Mouse (Mus musculus): ENCODE data around the gene Sap30. TPM values are rescaled to one million over a fixed set of nuclear protein-coding genes. Genes with fewer than 3 reads are reported as not detected.
"Not testable (repeated sequence)": the region's sequence is repeated elsewhere in the genome, so short reads cannot be mapped to it uniquely, and the experiment has no call there.

Gene Sap30
- polyA plus RNA-seq, 1 experiment from 2014 or later = 27.8 TPM

GRCm38 (mm10) chr8:57457942-57458341, 29.7 kb downstream of the Sap30 start:
- H3K9me3 ChIP-seq (replicated peaks) = no peaks in the 10 kb centered on the region
- no peak overlapping the region for H3K4me2 ChIP-seq
- H3K9ac ChIP-seq = no peak overlapping the region
- H3K27ac ChIP-seq = no peak overlapping the region
- no peak overlapping the region for H3K4me3 ChIP-seq
- no peaks in the 10 kb centered on the region for H3K27me3 ChIP-seq (replicated peaks)
- no peaks in the 10 kb centered on the region for H3K4me1 ChIP-seq
- ATAC-seq = no peak
- no peaks in the 10 kb centered on the region for H3K36me3 ChIP-seq
- 65% methylated on average over 3 of the region's 3 CpGs for WGBS (ENCODE audit: insufficient replicate concordance)

GRCm38 (mm10) chr8:57457152-57457551, 30.5 kb downstream of the Sap30 start:
- H3K4me1 ChIP-seq = no peaks in the 10 kb centered on the region
- no peak overlapping the region for H3K4me2 ChIP-seq
- no peaks in the 10 kb centered on the region for H3K27me3 ChIP-seq (replicated peaks)
- no peak for ATAC-seq
- H3K36me3 ChIP-seq = no peaks in the 10 kb centered on the region
- H3K9ac ChIP-seq = no peak overlapping the region
- H3K4me3 ChIP-seq = no peak overlapping the region
- H3K9me3 ChIP-seq (replicated peaks) = no peaks in the 10 kb centered on the region
- no peak overlapping the region for H3K27ac ChIP-seq
- WGBS (ENCODE audit: insufficient replicate concordance) = 82% methylated on average over 6 of the region's 6 CpGs

- H3K4me1 ChIP-seq = no peaks in the 10 kb centered on the region
- no peak for ATAC-seq
- no peaks in the 10 kb centered on the region for H3K36me3 ChIP-seq
- no peak within 1 kb of the TSS for H3K27ac ChIP-seq
- no peak within 1 kb of the TSS for H3K4me2 ChIP-seq
- no peaks in the 10 kb centered on the region for H3K9me3 ChIP-seq (replicated peaks)
- H3K27me3 ChIP-seq (replicated peaks) = no peaks in the 10 kb centered on the region
- H3K4me3 ChIP-seq = no peak within 1 kb of the TSS
- WGBS (ENCODE audit: insufficient replicate concordance) = 55% methylated on average over 3 of the region's 3 CpGs
- H3K9ac ChIP-seq = no peak within 1 kb of the TSS
These were observed 31.9 kb downstream of the Sap30 start, which contains the start of gene Scrg1 for GRCm38 (mm10) chr8:57455765-57456164. Scrg1 (plus strand) TSS chr8:57455923.

- Histone ChIP-seq H3K9me3 (replicated peaks) (no peaks in the 10 kb centered on the region), H3K4me3 (no peak overlapping the region), H3K9ac (no peak overlapping the region), H3K27ac (no peak overlapping the region), H3K36me3 (no peaks in the 10 kb centered on the region), H3K4me1 (no peaks in the 10 kb centered on the region), H3K27me3 (replicated peaks) (no peaks in the 10 kb centered on the region), H3K4me2 (no peak overlapping the region)
- no peak for ATAC-seq
- WGBS (ENCODE audit: insufficient replicate concordance) = 68% methylated on average over 2 of the region's 2 CpGs
These were observed 34.3 kb downstream of the Sap30 start for GRCm38 (mm10) chr8:57453361-57453760.

- ATAC-seq = no peak
- H3K9me3 ChIP-seq (replicated peaks) = no peaks in the 10 kb centered on the region
- WGBS (ENCODE audit: insufficient replicate concordance) = 80% methylated on average over 4 of the region's 4 CpGs
These were observed 35.8 kb downstream of the Sap30 start for GRCm38 (mm10) chr8:57451896-57452295.

GRCm38 (mm10) chr8:57450726-57451125, 36.9 kb downstream of the Sap30 start:
- no peak overlapping the region for H3K4me2 ChIP-seq
- no peak overlapping the region for H3K4me3 ChIP-seq
- 66% methylated on average over 7 of the region's 7 CpGs for whole genome bisulfite sequencing (ENCODE audit: insufficient replicate concordance)
- no peak for ATAC-seq
- H3K36me3 ChIP-seq = no peaks in the 10 kb centered on the region
- H3K27me3 ChIP-seq (replicated peaks) = no peaks in the 10 kb centered on the region
- no peaks in the 10 kb centered on the region for H3K4me1 ChIP-seq
- no peak overlapping the region for H3K9ac ChIP-seq
- no peaks in the 10 kb centered on the region for H3K9me3 ChIP-seq (replicated peaks)
- H3K27ac ChIP-seq = no peak overlapping the region

More at GRCm38 (mm10) chr8:57451896-57452295, 35.8 kb downstream of the Sap30 start:
- Histone ChIP-seq H3K9ac (no peak overlapping the region), H3K4me1 (no peaks in the 10 kb centered on the region), H3K27ac (no peak overlapping the region), H3K27me3 (replicated peaks) (no peaks in the 10 kb centered on the region), H3K4me3 (no peak overlapping the region), H3K36me3 (no peaks in the 10 kb centered on the region), H3K4me2 (no peak overlapping the region)

GRCm38 (mm10) chr8:57445901-57446300, 41.8 kb downstream of the Sap30 start:
- ATAC-seq; H3K27ac ChIP-seq; H3K27me3 ChIP-seq (replicated peaks); H3K36me3 ChIP-seq; H3K9ac ChIP-seq; H3K4me2 ChIP-seq; H3K9me3 ChIP-seq (replicated peaks); H3K4me1 ChIP-seq; H3K4me3 ChIP-seq: not testable (repeated sequence)
- 56% methylated on average over 4 of the region's 5 CpGs for WGBS (ENCODE audit: insufficient replicate concordance)

GRCm38 (mm10) chr8:57443289-57443688, 44.4 kb downstream of the Sap30 start:
- H3K27me3 ChIP-seq (replicated peaks) = no peaks in the 10 kb centered on the region
- no peak overlapping the region for H3K9ac ChIP-seq
- no peak overlapping the region for H3K4me2 ChIP-seq
- WGBS (ENCODE audit: insufficient replicate concordance) = 38% methylated on average over 4 of the region's 4 CpGs
- H3K4me3 ChIP-seq = no peak overlapping the region
- no peak overlapping the region for H3K27ac ChIP-seq
- no peak for ATAC-seq
- H3K36me3 ChIP-seq = no peaks in the 10 kb centered on the region
- no peaks in the 10 kb centered on the region for H3K9me3 ChIP-seq (replicated peaks)
- H3K4me1 ChIP-seq = no peaks in the 10 kb centered on the region

GRCm38 (mm10) chr8:57441556-57441955, 46.1 kb downstream of the Sap30 start:
- Histone ChIP-seq H3K4me2 (no peak overlapping the region), H3K27me3 (replicated peaks) (no peaks in the 10 kb centered on the region), H3K36me3 (no peaks in the 10 kb centered on the region), H3K9ac (no peak overlapping the region), H3K27ac (no peak overlapping the region), H3K9me3 (replicated peaks) (no peaks in the 10 kb centered on the region), H3K4me1 (no peaks in the 10 kb centered on the region), H3K4me3 (no peak overlapping the region)
- 57% methylated on average over 5 of the region's 5 CpGs for WGBS (ENCODE audit: insufficient replicate concordance)
- ATAC-seq = no peak

GRCm38 (mm10) chr8:57441131-57441530, 46.5 kb downstream of the Sap30 start:
- 71% methylated on average over 4 of the region's 4 CpGs for WGBS (ENCODE audit: insufficient replicate concordance)
- no peak for ATAC-seq
- Histone ChIP-seq H3K4me3 (no peak overlapping the region), H3K9me3 (replicated peaks) (no peaks in the 10 kb centered on the region), H3K27ac (no peak overlapping the region), H3K4me2 (no peak overlapping the region), H3K27me3 (replicated peaks) (no peaks in the 10 kb centered on the region), H3K4me1 (no peaks in the 10 kb centered on the region), H3K9ac (no peak overlapping the region), H3K36me3 (no peaks in the 10 kb centered on the region)

- Histone ChIP-seq H3K9me3 (replicated peaks) (no peaks in the 10 kb centered on the region), H3K4me3 (no peak overlapping the region), H3K36me3 (no peaks in the 10 kb centered on the region), H3K9ac (no peak overlapping the region), H3K4me1 (no peaks in the 10 kb centered on the region), H3K4me2 (no peak overlapping the region), H3K27ac (no peak overlapping the region), H3K27me3 (replicated peaks) (no peaks in the 10 kb centered on the region)
- no peak for ATAC-seq
- 85% methylated on average over 9 of the region's 9 CpGs for WGBS (ENCODE audit: insufficient replicate concordance)
These were observed 51.2 kb downstream of the Sap30 start for GRCm38 (mm10) chr8:57436437-57436796.

- Histone ChIP-seq H3K27ac (no peak overlapping the region), H3K4me2 (no peak overlapping the region), H3K4me3 (no peak overlapping the region), H3K9ac (no peak overlapping the region), H3K27me3 (replicated peaks) (no peaks in the 10 kb centered on the region), H3K36me3 (no peaks in the 10 kb centered on the region), H3K4me1 (no peaks in the 10 kb centered on the region), H3K9me3 (replicated peaks) (no peaks in the 10 kb centered on the region)
- WGBS (ENCODE audit: insufficient replicate concordance) = 55% methylated on average over 18 of the region's 18 CpGs
- no peak for ATAC-seq
These were observed 51.8 kb downstream of the Sap30 start for GRCm38 (mm10) chr8:57435768-57436436.

- WGBS (ENCODE audit: insufficient replicate concordance) = 64% methylated on average over 5 of the region's 5 CpGs
- H3K36me3 ChIP-seq = no peaks in the 10 kb centered on the region
- no peak overlapping the region for H3K4me3 ChIP-seq
- ATAC-seq = no peak
- no peaks in the 10 kb centered on the region for H3K9me3 ChIP-seq (replicated peaks)
- peaks cover 9% of the 10 kb centered on the region; the same call in 1 of the 2 replicates for H3K27me3 ChIP-seq (replicated peaks)
- H3K9ac ChIP-seq = no peak overlapping the region
- no peak overlapping the region for H3K27ac ChIP-seq
- no peak overlapping the region for H3K4me2 ChIP-seq
- 0 out of 2 replicates have a peak, but pooled peaks cover 2% of the 10 kb centered on the region for H3K4me1 ChIP-seq
These were observed 54.9 kb downstream of the Sap30 start for GRCm38 (mm10) chr8:57432802-57433201.

All from liver, embryonic 12.5 days (tissue).